Mouse (Mus musculus) left cerebral cortex, postnatal 14 days (tissue): ENCODE measurements around the gene Dnah9. TPM values are rescaled to one million over a fixed set of nuclear protein-coding genes. Genes with fewer than 3 reads are reported as not detected.

Experiments used
- DNase-seq, 2 experiments: peaks; one replicate each; pipeline ENCODE4 v3.0.0; 2021 to 2022; ENCODE audit warnings: low spot score in 2 of 2, mixed read lengths in 1 of 2
- intact Hi-C: fragments of 180-260 bp; cut with DNase I; formaldehyde crosslinking; loops from one replicate; pipeline ENCODE4 v1.15.1; 2025
- total RNA-seq, 2 experiments: library from RNA; stranded (reverse); gene quantifications; 2 replicates each; pipeline ENCODE4 v1.2.3; 2021

Dnah9 gene
- total RNA-seq, 2 experiments from 2014 or later = 2.9 to 3.5 TPM

DNA sequence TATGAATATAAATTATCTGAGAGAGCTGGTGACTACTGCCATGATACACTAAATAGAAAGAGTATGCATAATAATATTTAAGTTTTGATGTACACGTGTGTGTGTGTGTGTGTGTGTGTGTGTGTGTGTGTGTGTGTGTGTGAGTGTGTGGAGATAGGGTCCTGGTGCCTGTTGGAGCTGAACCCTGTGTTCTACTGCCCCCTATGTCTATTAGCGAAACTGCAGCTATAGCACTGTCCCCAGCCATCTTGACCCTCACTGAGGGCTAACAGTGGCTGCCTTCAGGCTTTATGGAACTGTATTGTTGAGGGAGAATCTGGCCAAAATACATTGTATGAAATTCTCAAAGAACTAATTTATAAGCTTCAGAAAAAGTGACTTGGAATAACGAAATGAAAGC lies 192.5 kb downstream of the Dnah9 start:
- intact Hi-C loops = no loop called here
- no peak for DNase-seq

DNA sequence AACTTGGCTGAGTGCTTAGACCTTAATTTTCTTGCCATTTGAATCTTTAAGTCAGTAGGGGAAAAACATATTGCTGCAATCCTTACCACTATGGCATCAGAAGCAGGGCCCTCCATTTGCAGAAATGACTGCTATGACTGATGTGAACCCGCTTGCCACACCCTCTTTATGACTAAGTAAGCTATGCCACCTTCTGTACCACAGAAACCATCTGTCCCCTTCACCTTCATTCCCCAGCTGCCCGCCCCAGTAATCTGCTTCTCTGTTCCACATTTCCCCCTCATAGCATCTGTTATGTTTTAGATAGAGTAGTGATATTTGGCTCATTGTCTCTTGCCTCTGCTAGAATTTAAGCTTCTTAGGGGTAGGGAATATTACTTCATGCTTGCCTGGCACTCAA lies 237.6 kb downstream of the Dnah9 start:
- intact Hi-C loops = no loop called here
- DNase-seq = peak in 1 of 2 experiments; percentile 18

GRCm38 (mm10) chr11:65930359-65930758 lies 238.0 kb downstream of the Dnah9 start:
- DNase-seq = peak; percentile 23 to 30
- intact Hi-C loops = no loop called here

DNA sequence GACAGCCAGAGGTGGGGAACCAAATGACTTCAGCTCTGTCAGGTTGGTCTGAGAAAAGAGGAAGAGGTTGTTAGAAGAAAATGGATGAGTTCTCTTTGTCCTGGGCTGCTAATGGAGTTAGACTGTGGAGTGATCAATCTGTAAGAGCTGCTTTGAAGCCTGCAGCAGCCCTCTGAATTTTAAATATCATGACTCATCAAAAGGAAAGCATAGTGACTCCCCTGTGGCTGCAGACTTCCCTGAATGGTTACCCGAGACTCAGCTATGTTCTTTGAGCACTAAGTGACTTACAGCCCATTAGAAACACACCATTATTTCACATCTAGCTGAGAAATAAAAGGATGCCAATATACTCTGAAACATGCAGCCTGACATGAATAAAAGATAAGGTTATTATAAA lies 240.4 kb downstream of the Dnah9 start:
- intact Hi-C loops = no loop called here
- DNase-seq = no peak

- no peak for DNase-seq
- intact Hi-C loops = no loop called here
Observed at GRCm38 (mm10) chr11:65918480-65919236, 249.7 kb downstream of the Dnah9 start.

DNA sequence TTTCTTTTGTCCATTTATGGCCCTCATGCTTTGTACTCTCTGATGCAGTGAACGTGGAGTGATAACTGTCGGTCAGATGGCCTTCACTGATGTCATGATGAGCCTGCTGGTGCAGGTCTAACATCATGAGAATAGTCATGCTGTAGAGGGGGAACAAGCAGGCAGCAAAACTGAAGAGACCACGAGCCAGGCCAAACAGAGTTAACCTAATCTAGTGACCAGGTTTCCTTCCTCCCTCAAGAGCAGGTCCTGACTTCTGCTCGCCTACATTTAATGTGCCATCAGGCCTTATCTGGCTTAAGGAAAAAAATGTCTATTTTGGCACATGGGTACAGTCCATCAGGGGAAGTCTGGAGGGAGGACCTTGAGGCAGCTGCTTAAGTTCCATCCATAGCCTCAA lies 259.2 kb downstream of the Dnah9 start:
- no peak for DNase-seq
- intact Hi-C loops = loop anchor here (10.0 kb wide), 1 partner anchor 996 kb away; no protein-coding TSS in a partner anchor

DNA sequence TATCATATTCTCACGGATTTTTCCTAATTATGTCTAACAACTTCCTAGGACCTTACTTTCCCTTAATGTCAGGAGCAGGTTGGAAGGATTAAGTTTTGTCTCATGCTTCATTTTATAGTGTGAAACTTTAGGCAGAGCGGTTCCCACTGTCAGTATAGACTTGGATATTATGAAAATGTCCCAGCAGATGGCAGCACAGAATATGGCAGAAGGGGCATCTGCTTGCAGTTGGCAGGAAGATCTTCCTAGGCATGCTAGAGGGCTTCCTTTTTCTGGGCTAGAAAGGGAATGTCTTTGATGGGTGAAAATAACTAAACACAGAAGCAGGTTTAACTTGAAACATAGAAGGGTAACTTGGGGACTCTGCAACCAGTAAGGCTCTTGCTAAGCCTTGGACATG lies 262.9 kb downstream of the Dnah9 start:
- intact Hi-C loops = loop anchor here (10.0 kb wide), 1 partner anchor 999 kb away; no protein-coding TSS in a partner anchor
- DNase-seq = peak; percentile 76 to 78

DNA sequence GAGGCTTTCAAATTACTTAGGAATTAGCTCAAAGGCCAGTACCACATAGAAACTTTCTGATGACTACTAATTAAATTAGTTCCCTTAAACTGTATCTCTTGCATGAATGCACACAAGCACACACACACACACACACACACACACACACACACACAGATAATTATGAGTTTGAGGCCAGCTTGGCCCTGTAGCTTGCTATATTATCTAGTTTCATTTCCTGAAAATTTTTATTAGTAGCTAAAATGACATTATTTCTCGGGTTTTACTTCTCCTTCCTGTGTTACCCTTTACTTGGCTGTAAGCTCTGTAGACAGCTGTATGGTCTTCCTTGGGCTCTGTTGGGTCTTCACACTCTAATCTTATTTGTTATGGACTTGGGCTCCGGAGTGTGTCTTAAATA lies 264.4 kb downstream of the Dnah9 start:
- intact Hi-C loops = loop anchor here (10.0 kb wide), 1 partner anchor 1001 kb away; no protein-coding TSS in a partner anchor
- DNase-seq = no peak

DNA sequence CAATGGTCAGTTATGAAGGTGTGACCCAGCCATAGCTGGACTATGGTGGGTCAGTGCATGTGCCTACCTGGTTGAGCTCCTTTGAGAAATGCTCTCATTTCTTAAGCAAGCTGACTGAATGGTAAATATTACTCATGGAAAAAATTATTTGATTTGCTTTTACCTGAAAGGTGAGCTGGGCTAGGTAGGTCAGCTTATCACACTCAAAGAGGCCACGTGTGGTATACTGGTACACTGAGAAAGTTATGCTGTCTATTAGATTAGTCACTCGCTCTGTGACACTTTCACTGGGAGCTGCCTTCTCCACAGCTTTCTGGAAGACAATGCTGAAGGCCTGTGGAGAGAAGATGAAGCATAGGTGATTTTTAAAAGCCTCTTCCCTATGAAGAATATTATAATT lies 286.9 kb downstream of the Dnah9 start:
- DNase-seq = no peak
- intact Hi-C loops = no loop called here

DNA sequence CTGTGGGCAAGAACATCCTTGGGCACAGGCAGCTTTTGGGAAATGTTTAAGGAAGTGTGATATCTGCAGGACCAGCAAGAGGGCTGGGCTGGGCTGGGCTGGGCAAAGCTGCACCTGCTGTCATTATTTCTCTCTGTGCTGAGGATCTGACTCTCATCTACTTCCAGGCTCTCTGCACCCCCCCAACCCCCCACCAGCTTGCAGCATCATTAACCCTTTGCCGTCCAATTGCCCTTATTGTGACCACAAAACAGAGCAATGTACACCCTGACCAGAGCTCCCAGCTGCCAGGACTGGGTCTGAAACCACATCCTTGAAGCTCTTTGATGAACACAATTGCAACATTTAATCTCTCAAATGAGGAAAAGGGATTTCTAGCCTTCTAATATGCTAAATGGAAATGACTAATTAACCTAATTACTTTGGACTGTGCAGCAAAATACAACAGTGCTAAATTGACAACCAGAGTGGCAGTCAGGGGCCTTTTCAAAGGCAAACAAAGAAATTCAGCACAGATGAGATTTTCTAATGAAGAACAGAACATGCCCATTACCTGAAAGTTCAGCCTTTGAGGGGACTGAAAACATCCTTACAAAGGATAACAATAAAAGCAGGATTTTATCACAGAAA lies 291.1 kb downstream of the Dnah9 start:
- no peak for DNase-seq
- intact Hi-C loops = no loop called here

DNA sequence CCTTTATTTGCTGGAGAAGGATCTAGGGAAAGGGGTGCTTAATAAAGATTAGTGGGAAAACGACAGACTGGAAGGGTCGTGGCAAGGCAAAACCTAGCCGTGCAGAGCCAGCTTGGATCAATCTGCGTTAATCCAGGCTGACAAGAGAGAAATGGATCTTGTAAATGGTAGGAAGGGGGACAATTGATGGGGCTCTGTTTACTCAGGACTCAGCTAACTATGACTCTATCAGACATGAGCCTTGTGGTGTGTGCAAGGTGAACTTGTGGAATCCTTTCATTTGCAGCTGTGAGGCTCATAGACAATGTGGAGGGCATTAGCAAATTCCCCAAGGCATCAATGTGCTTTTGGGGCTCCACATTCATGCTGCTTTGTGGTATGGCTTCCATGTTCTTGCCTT lies 306.9 kb downstream of the Dnah9 start:
- intact Hi-C loops = no loop called here
- DNase-seq = no peak

GRCm38 (mm10) chr11:65852066-65852465 lies 316.3 kb downstream of the Dnah9 start:
- intact Hi-C loops = no loop called here
- DNase-seq = peak in 1 of 2 experiments; percentile 34

- intact Hi-C loops = no loop called here
Observed at GRCm38 (mm10) chr11:65846446-65846845, 321.9 kb downstream of the Dnah9 start.

GRCm38 (mm10) chr11:65838999-65839398 lies 329.4 kb downstream of the Dnah9 start:
- peak; percentile 46 to 78 for DNase-seq
- intact Hi-C loops = no loop called here

More at GRCm38 (mm10) chr11:65846446-65846845, 321.9 kb downstream of the Dnah9 start:
- no peak for DNase-seq

DNA sequence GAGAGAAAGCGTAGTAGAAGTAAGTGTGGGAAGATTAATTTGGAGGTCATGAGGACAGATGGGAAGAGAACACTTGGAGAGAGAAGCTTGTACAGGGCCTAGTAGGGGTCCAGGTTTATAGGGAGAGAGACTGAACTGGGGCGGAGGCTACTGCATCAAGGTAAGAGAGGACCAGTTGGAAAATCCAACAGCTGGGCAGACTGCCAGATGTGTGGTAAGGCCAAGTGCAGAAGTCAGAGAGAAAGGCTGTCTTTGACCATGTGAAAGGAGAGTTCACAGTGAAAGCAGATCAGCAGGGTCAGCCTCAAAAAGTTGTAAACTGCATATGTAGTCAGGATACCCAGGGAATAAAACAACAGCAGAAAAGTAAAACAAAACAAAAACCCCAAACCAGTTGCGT lies 343.8 kb downstream of the Dnah9 start:
- no peak for DNase-seq
- intact Hi-C loops = loop anchor here (10.0 kb wide), 2 partner anchors 700 to 1050 kb away; partner anchors contain the start of gene Shisa6

DNA sequence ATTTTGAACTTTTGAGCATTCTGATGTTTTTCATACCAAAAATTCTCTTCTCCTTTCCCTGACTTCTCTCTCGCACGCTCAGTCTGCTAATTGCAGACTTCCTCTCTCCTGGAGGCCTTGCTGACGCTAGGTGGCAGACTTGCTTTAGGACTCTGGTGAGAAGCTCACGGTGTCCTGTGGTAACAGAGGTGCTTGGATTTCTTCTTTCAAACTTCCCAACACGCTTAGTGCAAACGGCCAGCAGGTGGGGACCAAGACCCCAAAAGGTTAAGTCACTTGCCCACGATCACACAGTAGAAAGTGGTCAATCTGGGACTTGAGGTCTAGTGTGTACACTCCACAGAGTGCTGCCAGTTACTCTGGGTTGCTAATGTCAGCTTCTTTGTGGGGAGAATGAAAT lies 347.5 kb downstream of the Dnah9 start:
- DNase-seq = peak; percentile 81 to 83
- intact Hi-C loops = loop anchor here (10.0 kb wide), 2 partner anchors 704 to 1054 kb away; partner anchors contain the start of gene Shisa6

- intact Hi-C loops = loop anchor here (10.0 kb wide), 2 partner anchors 705 to 1055 kb away; partner anchors contain the start of gene Shisa6
- peak; percentile 22 to 32 for DNase-seq
Observed at GRCm38 (mm10) chr11:65820280-65820679, 348.1 kb downstream of the Dnah9 start.

DNA sequence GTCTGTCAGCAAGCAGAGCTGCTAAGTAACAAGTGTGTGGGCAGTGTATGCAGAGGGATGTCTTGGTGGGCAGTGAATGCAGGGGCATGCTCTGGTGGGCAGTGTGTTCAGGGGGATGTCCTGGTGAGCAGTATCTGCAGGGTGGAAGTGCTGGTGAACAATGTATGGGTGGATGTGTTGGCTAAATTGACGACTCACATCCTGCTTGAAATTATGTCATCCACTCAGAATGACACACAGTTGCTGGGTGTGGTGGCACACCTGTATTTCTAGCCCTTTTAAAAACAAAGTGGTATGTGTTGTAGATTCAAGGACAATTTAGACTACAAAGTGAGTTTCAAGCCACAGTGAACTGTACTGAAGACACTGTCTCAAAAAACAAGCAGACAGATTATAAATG lies 350.2 kb downstream of the Dnah9 start:
- intact Hi-C loops = no loop called here
- no peak for DNase-seq

DNA sequence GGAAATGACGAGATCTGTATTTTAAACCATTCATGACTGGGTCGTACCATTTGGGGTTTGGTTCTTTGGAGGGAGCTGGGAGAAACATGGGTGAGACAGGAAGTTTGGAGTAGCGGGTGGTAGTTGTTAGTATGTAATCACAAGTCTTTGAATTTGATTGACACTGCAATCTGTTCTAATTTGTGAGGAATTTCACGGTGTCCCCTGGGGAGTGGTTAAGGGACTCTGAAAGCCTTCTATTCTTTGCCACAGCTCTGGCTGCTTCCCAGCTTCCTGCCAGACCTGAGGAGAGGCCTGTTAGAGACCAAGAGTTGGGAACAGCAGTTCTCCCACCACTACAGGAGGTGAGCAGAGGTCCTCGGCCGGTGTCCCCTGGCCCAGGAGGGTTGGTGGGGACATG lies 352.1 kb downstream of the Dnah9 start:
- intact Hi-C loops = no loop called here

GRCm38 (mm10) chr11:65814381-65814780 lies 354.0 kb downstream of the Dnah9 start:
- DNase-seq = no peak
- intact Hi-C loops = no loop called here

More for the DNA sequence above, 352.1 kb downstream of the Dnah9 start:
- no peak for DNase-seq

DNA sequence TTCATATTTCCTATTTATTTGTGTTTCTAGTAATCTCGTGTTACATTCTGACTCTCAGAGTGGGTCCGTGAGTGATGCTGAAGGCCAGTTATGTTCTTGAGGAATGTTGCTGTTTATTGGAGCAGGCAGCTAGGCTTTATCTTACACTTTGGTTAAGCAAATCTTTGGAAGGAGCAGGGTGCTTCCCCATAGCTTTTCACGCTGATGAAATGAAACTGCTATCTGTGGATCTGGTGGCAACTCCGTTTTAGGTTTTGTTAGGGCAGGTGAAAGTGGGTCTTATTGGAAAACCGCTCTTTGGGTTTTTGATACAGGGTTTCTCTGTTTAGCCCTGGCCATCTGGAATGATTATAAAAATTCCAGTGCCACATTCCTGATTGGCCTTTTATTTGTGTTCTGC lies 356.3 kb downstream of the Dnah9 start:
- no peak for DNase-seq
- intact Hi-C loops = no loop called here
